ENCODE assay signal across 10 mouse cellular contexts in the genomic region with DNA sequence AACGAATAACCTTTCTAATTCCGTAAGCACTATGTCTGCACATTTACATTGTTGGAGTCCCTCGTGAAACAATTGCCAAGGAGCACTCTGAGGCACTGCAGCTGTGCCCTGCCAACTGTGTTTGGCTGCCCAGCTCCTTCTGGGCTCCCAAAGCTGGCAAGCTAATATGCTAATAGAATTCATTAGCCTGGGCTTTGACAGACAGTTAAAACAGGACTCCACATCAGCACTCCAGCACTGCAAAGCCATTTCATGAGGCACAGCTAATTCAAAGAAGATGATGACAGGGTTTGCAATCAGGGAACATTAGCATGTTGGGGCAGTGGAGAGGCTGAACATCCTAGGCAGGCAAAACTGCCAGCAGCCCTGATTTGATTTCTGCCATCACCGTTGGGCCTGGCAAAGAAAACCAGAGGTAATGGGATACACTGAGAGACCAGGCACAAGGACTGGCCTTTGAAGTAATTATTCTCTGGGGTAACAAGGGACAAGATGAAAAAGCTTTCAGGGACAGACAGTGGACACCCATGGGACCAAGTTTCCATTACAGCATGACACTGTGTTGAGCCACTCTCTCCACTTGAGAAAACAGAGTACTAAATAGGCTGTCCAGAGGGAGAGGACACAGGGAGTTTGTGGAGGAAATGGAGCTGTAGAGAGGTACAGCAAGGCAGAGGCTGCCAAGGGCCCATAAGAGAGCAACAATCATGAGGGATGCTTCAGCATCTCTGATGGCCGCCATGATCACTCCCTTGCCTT.
DNase-seq lines count a peak whose midpoint lies in the region; ATAC-seq and TF ChIP-seq lines count a peak whose summit lies in the region.
"Had no signal": no experiment of that assay in that cellular context is flagged by ENCODE, and none has a peak within 500 bp of the region (broad histone marks: within the 10 kb centered on the region; RNA-seq: fewer than 3 reads in every experiment).

No protein-coding gene starts in this region.

- peaks cover 8% of the 10 kb centered on the region; the same call in 1 of the 2 replicates for H3K4me1 ChIP-seq in forebrain, postnatal 0 days (ENCODE audit: insufficient read depth)
- H3K4me1 ChIP-seq: liver, embryonic 13.5 days had no signal

- no peak overlapping the region for H3K4me2 ChIP-seq in forebrain, postnatal 0 days (ENCODE audit: low read depth)
- H3K4me2 ChIP-seq in myocyte (ENCODE audit: low read depth), result peak overlapping the region; percentile 52
- H3K4me2 ChIP-seq: liver, embryonic 13.5 days had no signal

- H3ac ChIP-seq in myocyte (ENCODE audit: control insufficient read depth, insufficient read length), result no peak overlapping the region

- WGBS in forebrain, postnatal 0 days, result 19% methylated on average over 5 of the region's 5 CpGs

- H3K27ac ChIP-seq in forebrain, postnatal 0 days (ENCODE audit: low read depth, low read length), result peak overlapping the region; percentile 21; the same call in 1 of the 2 replicates
- no peak overlapping the region for H3K27ac ChIP-seq in left cerebral cortex, adult 2 months
- H3K27ac ChIP-seq: liver, embryonic 13.5 days had no signal

- intact Hi-C loops in left cerebral cortex, adult 2 months (cut with DNase I), result no loop called here

- DNase-seq in adrenal gland, adult 8-10 months, result peak; percentile 4
- no peak for DNase-seq in adrenal gland, postnatal 25 days
- peak; percentile 22 for DNase-seq in layer of hippocampus, adult 11-12 months (ENCODE audit: low spot score)
- DNase-seq in layer of hippocampus, postnatal 25 days (ENCODE audit: extremely low spot score in 1 of 2, low spot score in 1 of 2), result no peak
- DNase-seq in forebrain, postnatal 0 days, result peak; percentile 58
- DNase-seq in embryo, embryonic 11 days, result no peak
- no peak for DNase-seq in left cerebral cortex, adult 2 months (ENCODE audit: extremely low spot score in 1 of 2, low spot score in 2 of 2)
- DNase-seq: kidney, adult 8-10 months; liver, embryonic 13.5 days had no signal

- H3K4me3 ChIP-seq in forebrain, postnatal 0 days (ENCODE audit: low read depth, low read length), result no peak overlapping the region
- H3K4me3 ChIP-seq in myocyte, result no peak overlapping the region
- no peak overlapping the region for H3K4me3 ChIP-seq in left cerebral cortex, adult 2 months
- H3K4me3 ChIP-seq: liver, embryonic 13.5 days had no signal

- no peaks in the 10 kb centered on the region for H3K27me3 ChIP-seq in forebrain, postnatal 0 days (ENCODE audit: insufficient read depth, low read length)
- H3K27me3 ChIP-seq in myocyte (ENCODE audit: control insufficient read depth, insufficient read depth, insufficient read length), result no peaks in the 10 kb centered on the region
- H3K27me3 ChIP-seq: liver, embryonic 13.5 days had no signal

- ATAC-seq in forebrain, postnatal 0 days, result peak; percentile 92

- TF ChIP-seq CTCF in forebrain, postnatal 0 days (IDR thresholded peaks at IDR 0.05; ENCODE audit: low read depth), result no peak
- TF ChIP-seq CTCF in left cerebral cortex, adult 2 months (IDR thresholded peaks at IDR 0.05), result no peak

- no peaks in the 10 kb centered on the region for H3K36me3 ChIP-seq in forebrain, postnatal 0 days (ENCODE audit: insufficient read depth)
- H3K36me3 ChIP-seq in myocyte (ENCODE audit: control insufficient read depth, insufficient read depth), result no peaks in the 10 kb centered on the region
- H3K36me3 ChIP-seq: liver, embryonic 13.5 days had no signal

- H3K79me2 ChIP-seq in myocyte (ENCODE audit: control insufficient read depth, insufficient read depth), result no peaks in the 10 kb centered on the region

- no peaks in the 10 kb centered on the region for H3K9me3 ChIP-seq in forebrain, postnatal 0 days (ENCODE audit: low read length)
- H3K9me3 ChIP-seq: liver, embryonic 13.5 days had no signal

- no peak for TF ChIP-seq POLR2A in myocyte (IDR thresholded peaks at IDR 0.05; ENCODE audit: insufficient read length, low read depth)

- no peak overlapping the region for H3K9ac ChIP-seq in forebrain, postnatal 0 days
- H3K9ac ChIP-seq: liver, embryonic 13.5 days had no signal

TF ChIP-seq in myocyte, 11 proteins besides CTCF, POLR2A, EP300 and RAD21:
- no peak for TF ChIP-seq USF1 (IDR thresholded peaks at IDR 0.05; ENCODE audit: low read depth)
- no peak for TF ChIP-seq TCF12 (IDR thresholded peaks at IDR 0.05; ENCODE audit: insufficient read depth, poor library complexity, severe bottlenecking)
- TF ChIP-seq MYOG (IDR thresholded peaks at IDR 0.05; ENCODE audit: control insufficient read depth in 1 of 3, insufficient read depth in 1 of 3, insufficient read length in 2 of 3, low read depth in 2 of 3), result peak in 2 of 3 experiments; percentile 39 to 76
- TF ChIP-seq TCF3 (IDR thresholded peaks at IDR 0.05; ENCODE audit: insufficient read length, low read depth), result no peak
- no peak for TF ChIP-seq POLR2AphosphoS2 (IDR thresholded peaks at IDR 0.05; ENCODE audit: insufficient read length, low read depth)
- peak; percentile 93 for TF ChIP-seq CEBPB (IDR thresholded peaks at IDR 0.05; ENCODE audit: insufficient read depth, poor library complexity, severe bottlenecking)
- TF ChIP-seq MAX (IDR thresholded peaks at IDR 0.05; ENCODE audit: low read depth), result no peak
- TF ChIP-seq E2F4 (IDR thresholded peaks at IDR 0.05; ENCODE audit: insufficient read depth), result no peak
- no peak for TF ChIP-seq SRF (IDR thresholded peaks at IDR 0.05; ENCODE audit: control insufficient read depth, insufficient read length, low read depth)
- TF ChIP-seq MYOD1 (IDR thresholded peaks at IDR 0.05; ENCODE audit: control insufficient read depth in 1 of 3, insufficient read length in 2 of 3, low read depth in 2 of 3), result peak in 2 of 3 experiments; percentile 20 to 40
- TF ChIP-seq REST (IDR thresholded peaks at IDR 0.05; ENCODE audit: insufficient read depth, insufficient read length), result no peak

Comparison
In these comparisons a context has a peak if more than half of its experiments do, and no peak if none do; other contexts are left out.
1. DNase-seq: peak in adrenal gland, adult 8-10 months (single experiment), layer of hippocampus, adult 11-12 months (single experiment) and forebrain, postnatal 0 days (single experiment); none in adrenal gland, postnatal 25 days (single experiment), layer of hippocampus, postnatal 25 days (0 of 2), embryo, embryonic 11 days (single experiment) and left cerebral cortex, adult 2 months (0 of 2).